Mouse (Mus musculus) ES-Bruce4 (cell line): ENCODE results near the gene Gab3.
"Not testable (repeated sequence)": the region's sequence is repeated elsewhere in the genome, so short reads cannot be mapped to it uniquely, and the experiment has no call there.

Source experiments
- CTCF ChIP-seq: IDR thresholded peaks from one replicate; pipeline ENCODE4 v1.8.1; 2011; ENCODE audit warnings: low read depth, low read length
- EP300 ChIP-seq: IDR thresholded peaks from 2 replicates; pipeline ENCODE4 v1.6.1; 2011; ENCODE audit warnings: low read depth, low read length; ENCODE audit not compliant: insufficient read depth

GRCm38 (mm10) chrX:74959161-74959560, 126.1 kb downstream of the Gab3 start:
- not testable (repeated sequence) for TF ChIP-seq CTCF, EP300
